Comparison of ENCODE assay signal across 8 mouse cellular contexts in genomic region chr16:31066344-31067098, GRCm38 (mm10). TPM values are rescaled to one million over a fixed set of nuclear protein-coding genes. Genes with fewer than 3 reads are reported as not detected.
DNase-seq lines count a peak whose midpoint lies in the region; ATAC-seq and TF ChIP-seq lines count a peak whose summit lies in the region.

No protein-coding gene starts in this region.

- H3K4me3 ChIP-seq in embryonic facial prominence, embryonic 12.5 days = no peak overlapping the region
- no peak overlapping the region for H3K4me3 ChIP-seq in intestine, embryonic 16.5 days (ENCODE audit: low read length)
- H3K4me3 ChIP-seq in lung, adult 2 months (replicated peaks; ENCODE audit: extremely low read depth, low read depth, low read length) = peak overlapping the region; percentile 1

- no peaks in the 10 kb centered on the region for H3K27me3 ChIP-seq in embryonic facial prominence, embryonic 12.5 days
- H3K27me3 ChIP-seq in intestine, embryonic 16.5 days (replicated peaks; ENCODE audit: control insufficient read depth, insufficient read depth, low read length) = no peaks in the 10 kb centered on the region

- peak; percentile 35; the same call in 1 of the 2 replicates for TF ChIP-seq POLR2A in lung, adult 2 months (IDR thresholded peaks at IDR 0.05; ENCODE audit: borderline replicate concordance, extremely low read depth, low read depth, low read length)

- no peak overlapping the region for H3K9ac ChIP-seq in embryonic facial prominence, embryonic 12.5 days
- no peak overlapping the region for H3K9ac ChIP-seq in intestine, embryonic 16.5 days (ENCODE audit: low read depth, low read length)

- peak; percentile 38 for DNase-seq in layer of hippocampus, adult 11-12 months (ENCODE audit: low spot score)
- no peak for DNase-seq in layer of hippocampus, postnatal 36 days
- DNase-seq in lung, adult 2 months = peak; percentile 38
- DNase-seq in telencephalon, adult 2 months (ENCODE audit: low read depth, low spot score) = peak; percentile 28
- DNase-seq in urinary bladder, adult 2 months (ENCODE audit: low spot score) = no peak
- DNase-seq in adipocyte (ENCODE audit: low spot score) = no peak

- peaks cover 39% of the 10 kb centered on the region for H3K4me1 ChIP-seq in embryonic facial prominence, embryonic 12.5 days
- H3K4me1 ChIP-seq in intestine, embryonic 16.5 days (ENCODE audit: control insufficient read depth, insufficient read depth, low read length) = peaks cover 34% of the 10 kb centered on the region
- peaks cover 30% of the 10 kb centered on the region for H3K4me1 ChIP-seq in lung, adult 2 months (ENCODE audit: control insufficient read depth, insufficient read depth, low read length)

- no peak for ATAC-seq in embryonic facial prominence, embryonic 12.5 days (ENCODE audit: insufficient number of reproducible peaks, insufficient read depth, low FRiP score, low TSS enrichment)
- peak; percentile 40 for ATAC-seq in intestine, embryonic 16.5 days

- H3K36me3 ChIP-seq in embryonic facial prominence, embryonic 12.5 days = no peaks in the 10 kb centered on the region
- no peaks in the 10 kb centered on the region for H3K36me3 ChIP-seq in intestine, embryonic 16.5 days (ENCODE audit: control insufficient read depth, insufficient read depth, low read length)

- no peaks in the 10 kb centered on the region for H3K9me3 ChIP-seq in embryonic facial prominence, embryonic 12.5 days
- H3K9me3 ChIP-seq in intestine, embryonic 16.5 days (ENCODE audit: control insufficient read depth, low read length) = no peaks in the 10 kb centered on the region

- no peak overlapping the region for H3K4me2 ChIP-seq in embryonic facial prominence, embryonic 12.5 days (replicated peaks)
- no peak overlapping the region for H3K4me2 ChIP-seq in intestine, embryonic 16.5 days (ENCODE audit: low read depth, low read length)

- no peak for TF ChIP-seq CTCF in lung, adult 2 months (IDR thresholded peaks at IDR 0.05; ENCODE audit: insufficient read depth, low read length)

- 63% methylated on average over 15 of the region's 15 CpGs for WGBS in embryonic facial prominence, embryonic 12.5 days
- 50% methylated on average over 15 of the region's 15 CpGs for WGBS in intestine, embryonic 16.5 days
- 33% methylated on average over 15 of the region's 15 CpGs for WGBS in lung, adult 2 months

- H3K27ac ChIP-seq in embryonic facial prominence, embryonic 12.5 days = peak overlapping the region; percentile 41; the same call in 1 of the 2 replicates
- H3K27ac ChIP-seq in intestine, embryonic 16.5 days (ENCODE audit: low read length) = peak overlapping the region; percentile 73

RNA-seq across cellular contexts. Expression of gene Xxylt1, which starts 14.7 kb away (rescaled TPM):
- total RNA-seq in layer of hippocampus, postnatal 36 days (2021) = 10 to 100 TPM; 16.3 to 17.8 TPM
- polyA plus RNA-seq in embryonic facial prominence, embryonic 12.5 days (2016; fragmentation: Nextera tagmentation; extraction: Ambion mirVana) = 24.5 and 25.8 TPM in 2 replicates
- polyA plus RNA-seq in intestine, embryonic 16.5 days (2015; fragmentation: Nextera tagmentation; extraction: Ambion mirVana) = 4.9 and 10.5 TPM in 2 replicates
- polyA plus RNA-seq in lung, adult 2 months (2012; rRNA removed) = 15.8 and 21.9 TPM in 2 replicates
- 12.3 and 13.6 TPM in 2 replicates for polyA plus RNA-seq in urinary bladder, adult 2 months (2012; rRNA removed)

Comparison
In these comparisons a context has a peak if more than half of its experiments do, and no peak if none do; other contexts are left out.
1. DNase-seq: peak in layer of hippocampus, adult 11-12 months (single experiment), lung, adult 2 months (single experiment) and telencephalon, adult 2 months (single experiment); none in layer of hippocampus, postnatal 36 days (0 of 2), urinary bladder, adult 2 months (single experiment) and adipocyte (single experiment).